Mouse (Mus musculus): ENCODE results near the gene Agap1. TPM values are rescaled to one million over a fixed set of nuclear protein-coding genes. Genes with fewer than 3 reads are reported as not detected.

The Agap1 gene
- total RNA-seq, 2 experiments from 2014 or later: 21.7 to 29.5 TPM

GRCm38 (mm10) chr1:89932616-89933015, 478.0 kb downstream of the Agap1 start:
- no peak for ATAC-seq (replicated peaks; ENCODE audit: low FRiP score, low TSS enrichment, poor library complexity, severe bottlenecking)

- no peak for ATAC-seq (replicated peaks; ENCODE audit: low FRiP score, low TSS enrichment, poor library complexity, severe bottlenecking)
Observed at GRCm38 (mm10) chr1:89933028-89933427, 478.4 kb downstream of the Agap1 start.

- no peak for ATAC-seq (replicated peaks; ENCODE audit: low FRiP score, low TSS enrichment, poor library complexity, severe bottlenecking)
Observed at GRCm38 (mm10) chr1:89933786-89934185, 479.2 kb downstream of the Agap1 start.

- ATAC-seq (replicated peaks; ENCODE audit: low FRiP score, low TSS enrichment, poor library complexity, severe bottlenecking): no peak
Observed at GRCm38 (mm10) chr1:89934316-89935260, 480.0 kb downstream of the Agap1 start.

- no peak for ATAC-seq (replicated peaks; ENCODE audit: low FRiP score, low TSS enrichment, poor library complexity, severe bottlenecking)
Observed at GRCm38 (mm10) chr1:89935493-89936348, 481.1 kb downstream of the Agap1 start.

- ATAC-seq (replicated peaks; ENCODE audit: low FRiP score, low TSS enrichment, poor library complexity, severe bottlenecking): no peak
Observed at GRCm38 (mm10) chr1:89938884-89939595, 484.4 kb downstream of the Agap1 start.

GRCm38 (mm10) chr1:89939596-89939960, 485.0 kb downstream of the Agap1 start:
- ATAC-seq (replicated peaks; ENCODE audit: low FRiP score, low TSS enrichment, poor library complexity, severe bottlenecking): no peak

- ATAC-seq (replicated peaks; ENCODE audit: low FRiP score, low TSS enrichment, poor library complexity, severe bottlenecking): peak; percentile 87
Observed at GRCm38 (mm10) chr1:89939981-89940726, 485.5 kb downstream of the Agap1 start.

GRCm38 (mm10) chr1:89940961-89941524, 486.4 kb downstream of the Agap1 start:
- no peak for ATAC-seq (replicated peaks; ENCODE audit: low FRiP score, low TSS enrichment, poor library complexity, severe bottlenecking)

GRCm38 (mm10) chr1:89941701-89942381, 487.2 kb downstream of the Agap1 start:
- no peak for ATAC-seq (replicated peaks; ENCODE audit: low FRiP score, low TSS enrichment, poor library complexity, severe bottlenecking)

- no peak for ATAC-seq (replicated peaks; ENCODE audit: low FRiP score, low TSS enrichment, poor library complexity, severe bottlenecking)
Observed at GRCm38 (mm10) chr1:89942395-89942976, 487.9 kb downstream of the Agap1 start.

GRCm38 (mm10) chr1:89943202-89943601, 488.6 kb downstream of the Agap1 start:
- peak; percentile 80 for ATAC-seq (replicated peaks; ENCODE audit: low FRiP score, low TSS enrichment, poor library complexity, severe bottlenecking)
